Mouse (Mus musculus) adrenal gland, adult 10 weeks (tissue): ENCODE data around the gene Adgrl1. TPM values are rescaled to one million over a fixed set of nuclear protein-coding genes. Genes with fewer than 3 reads are reported as not detected.

Experiments used
- polyA plus RNA-seq: library from polyadenylated mRNA; stranded (reverse); fragments of 350-450 nt; fragmentation: Illumina TruSeq; extraction: RNeasy Lipid Tissue Mini Kit (QIAGEN cat#74804); gene quantifications from one replicate; pipeline ENCODE4 v1.2.3, GENCODE M21; 2014; ENCODE audit warnings: low read depth, low replicate concordance

Gene Adgrl1
- polyA plus RNA-seq = 7.5 TPM

GRCm38 (mm10) chr8:83899363-83900252, at the start of gene Adgrl1:
TSS of gene Adgrl1 (plus strand) at chr8:83900105.

GRCm38 (mm10) chr8:83955106-83955957, 55.4 kb downstream of the Adgrl1 start, which contains the start of the genes Gm10644 and Asf1b:
TSS of gene Gm10644 (minus strand) at chr8:83955205.
TSS of gene Asf1b (plus strand) at chr8:83955507.

GRCm38 (mm10) chr8:83972150-83973120, 72.5 kb downstream of the Adgrl1 start, which contains the start of gene Prkaca:
TSS of gene Prkaca (plus strand) at chr8:83972993.

Other genes starting within 250 kb of the Adgrl1 start
- gene Gipc1, start 247.4 kb upstream of the Adgrl1 start, polyA plus RNA-seq = not detected
- gene Ptger1, start 233.4 kb upstream of the Adgrl1 start, polyA plus RNA-seq = 0.17 TPM
- gene Pkn1, start 200.9 kb upstream of the Adgrl1 start, polyA plus RNA-seq = 15.2 TPM
- gene Ddx39, start 184.9 kb upstream of the Adgrl1 start, polyA plus RNA-seq = 4.1 TPM
- 6.5 TPM for gene Adgre5, start 158.8 kb upstream of the Adgrl1 start, polyA plus RNA-seq
- 0.35 TPM for gene Gm10644, start 55.1 kb downstream of the Adgrl1 start, polyA plus RNA-seq
- gene Asf1b, start 55.4 kb downstream of the Adgrl1 start, polyA plus RNA-seq = 1.7 TPM
- gene Prkaca, start 72.9 kb downstream of the Adgrl1 start, polyA plus RNA-seq = 56.5 TPM
- 4.4 TPM for gene Samd1, start 97.6 kb downstream of the Adgrl1 start, polyA plus RNA-seq
- gene 1700067K01Rik, start 101.4 kb downstream of the Adgrl1 start, polyA plus RNA-seq = not detected
- gene 2210011C24Rik, start 112.1 kb downstream of the Adgrl1 start, polyA plus RNA-seq = not detected
- 0.76 TPM for gene Palm3, start 121.4 kb downstream of the Adgrl1 start, polyA plus RNA-seq
- 0.35 TPM for gene Il27ra, start 142.5 kb downstream of the Adgrl1 start, polyA plus RNA-seq
- gene Rln3, start 144.9 kb downstream of the Adgrl1 start, polyA plus RNA-seq = not detected
- 2.3 TPM for gene Gm10643, start 165.0 kb downstream of the Adgrl1 start, polyA plus RNA-seq
- 0.64 TPM for gene Rfx1, start 166.7 kb downstream of the Adgrl1 start, polyA plus RNA-seq
- gene Dcaf15, start 204.7 kb downstream of the Adgrl1 start, polyA plus RNA-seq = 1.3 TPM
- gene Podnl1, start 225.9 kb downstream of the Adgrl1 start, polyA plus RNA-seq = not detected
- 0.35 TPM for gene Cc2d1a, start 247.8 kb downstream of the Adgrl1 start, polyA plus RNA-seq
- gene 4930432K21Rik, start 247.9 kb downstream of the Adgrl1 start, polyA plus RNA-seq = not detected